Mouse (Mus musculus) ES-Bruce4 (cell line): Measurements from ENCODE around the gene Zfp831. TPM values are rescaled to one million over a fixed set of nuclear protein-coding genes. Genes with fewer than 3 reads are reported as not detected.

ENCODE experiments used
- H3K27ac ChIP-seq: 2 replicates; pipeline ENCODE4 v1.5.1; 2012; ENCODE audit warnings: low read length, inconsistent platforms; ENCODE audit not compliant: insufficient read depth
- H3K27me3 ChIP-seq: 2 replicates; pipeline ENCODE4 v1.6.1; 2012; ENCODE audit warnings: mild to moderate bottlenecking, low read length, inconsistent platforms; ENCODE audit not compliant: control insufficient read depth, poor library complexity, insufficient read depth, severe bottlenecking
- H3K36me3 ChIP-seq: 2 replicates; pipeline ENCODE4 v1.6.1; 2012; ENCODE audit warnings: inconsistent platforms, mild to moderate bottlenecking, low read length, moderate library complexity; ENCODE audit not compliant: control insufficient read depth, poor library complexity, insufficient read depth, severe bottlenecking
- H3K4me1 ChIP-seq: one replicate; pipeline ENCODE4 v1.8.1; 2011; ENCODE audit warnings: low read length; ENCODE audit not compliant: control insufficient read depth, insufficient read depth
- H3K4me3 ChIP-seq: 2 replicates; pipeline ENCODE4 v1.5.1; 2011; ENCODE audit warnings: low read depth, mild to moderate bottlenecking, low read length
- H3K9ac ChIP-seq: 2 replicates; pipeline ENCODE4 v1.6.1; 2012; ENCODE audit warnings: low read depth, mild to moderate bottlenecking, inconsistent platforms; ENCODE audit not compliant: poor library complexity, severe bottlenecking
- H3K9me3 ChIP-seq: replicated peaks from 2 replicates; pipeline ENCODE4 v1.6.1; 2012; ENCODE audit warnings: mild to moderate bottlenecking, low read length, inconsistent platforms; ENCODE audit not compliant: control insufficient read depth, poor library complexity, insufficient read depth, severe bottlenecking
- CTCF ChIP-seq: IDR thresholded peaks from one replicate; pipeline ENCODE4 v1.8.1; 2011; ENCODE audit warnings: low read depth, low read length
- EP300 ChIP-seq: IDR thresholded peaks from 2 replicates; pipeline ENCODE4 v1.6.1; 2011; ENCODE audit warnings: low read depth, low read length; ENCODE audit not compliant: insufficient read depth
- POLR2A ChIP-seq: IDR thresholded peaks from one replicate; pipeline ENCODE4 v1.8.1; 2011; ENCODE audit warnings: low read length; ENCODE audit not compliant: insufficient read depth
- polyA plus RNA-seq: library from polyadenylated mRNA; stranded (reverse); fragments of >200 nt; gene quantifications from 2 replicates; pipeline ENCODE4 v1.2.4, GENCODE M21; 2011; ENCODE audit warnings: low read depth; ENCODE audit not compliant: missing spikeins, insufficient read depth, insufficient read length

Gene Zfp831
- polyA plus RNA-seq, 1 experiment, result not detected

- TF ChIP-seq POLR2A (no peak), EP300 (no peak), CTCF (no peak)
- H3K4me3 ChIP-seq, result no peak overlapping the region
- H3K27ac ChIP-seq, result no peak overlapping the region
- H3K36me3 ChIP-seq, result no peaks in the 10 kb centered on the region
- H3K9ac ChIP-seq, result no peak overlapping the region
- no peaks in the 10 kb centered on the region for H3K9me3 ChIP-seq
- no peaks in the 10 kb centered on the region for H3K27me3 ChIP-seq
- H3K4me1 ChIP-seq, result no peaks in the 10 kb centered on the region
These were observed 58.0 kb downstream of the Zfp831 start for GRCm38 (mm10) chr2:174701351-174701750.

GRCm38 (mm10) chr2:174707101-174707500 is 63.8 kb downstream of the Zfp831 start:
- no peak overlapping the region for H3K27ac ChIP-seq
- no peak for TF ChIP-seq CTCF
- no peak for TF ChIP-seq POLR2A
- no peak for TF ChIP-seq EP300
- H3K4me1 ChIP-seq, result no peaks in the 10 kb centered on the region
- H3K36me3 ChIP-seq, result no peaks in the 10 kb centered on the region
- no peak overlapping the region for H3K4me3 ChIP-seq
- no peaks in the 10 kb centered on the region for H3K27me3 ChIP-seq
- H3K9ac ChIP-seq, result no peak overlapping the region
- H3K9me3 ChIP-seq, result no peaks in the 10 kb centered on the region

GRCm38 (mm10) chr2:174708587-174708986 is 65.3 kb downstream of the Zfp831 start:
- no peak overlapping the region for H3K4me3 ChIP-seq
- no peak overlapping the region for H3K27ac ChIP-seq
- no peak for TF ChIP-seq CTCF
- H3K9me3 ChIP-seq, result no peaks in the 10 kb centered on the region
- no peak overlapping the region for H3K9ac ChIP-seq
- H3K27me3 ChIP-seq, result no peaks in the 10 kb centered on the region
- no peaks in the 10 kb centered on the region for H3K4me1 ChIP-seq
- H3K36me3 ChIP-seq, result no peaks in the 10 kb centered on the region

GRCm38 (mm10) chr2:174710185-174710584 is 66.9 kb downstream of the Zfp831 start:
- Histone ChIP-seq H3K27ac (no peak overlapping the region), H3K4me1 (no peaks in the 10 kb centered on the region), H3K27me3 (no peaks in the 10 kb centered on the region), H3K36me3 (no peaks in the 10 kb centered on the region), H3K9me3 (no peaks in the 10 kb centered on the region), H3K4me3 (no peak overlapping the region), H3K9ac (no peak overlapping the region)
- TF ChIP-seq POLR2A (no peak), EP300 (no peak), CTCF (no peak)

- Histone ChIP-seq H3K27me3 (no peaks in the 10 kb centered on the region), H3K36me3 (no peaks in the 10 kb centered on the region), H3K4me3 (no peak overlapping the region), H3K27ac (no peak overlapping the region), H3K9ac (no peak overlapping the region), H3K4me1 (no peaks in the 10 kb centered on the region), H3K9me3 (no peaks in the 10 kb centered on the region)
- TF ChIP-seq POLR2A (no peak), CTCF (no peak), EP300 (no peak)
These were observed 68.7 kb downstream of the Zfp831 start for GRCm38 (mm10) chr2:174712043-174712442.

- Histone ChIP-seq H3K36me3 (no peaks in the 10 kb centered on the region), H3K9me3 (no peaks in the 10 kb centered on the region), H3K4me3 (no peak overlapping the region), H3K27ac (no peak overlapping the region), H3K9ac (no peak overlapping the region), H3K27me3 (no peaks in the 10 kb centered on the region), H3K4me1 (no peaks in the 10 kb centered on the region)
- TF ChIP-seq POLR2A (no peak), EP300 (no peak), CTCF (no peak)
These were observed 72.6 kb downstream of the Zfp831 start for GRCm38 (mm10) chr2:174715938-174716337.

- no peak overlapping the region for H3K9ac ChIP-seq
- no peak overlapping the region for H3K27ac ChIP-seq
- H3K9me3 ChIP-seq, result no peaks in the 10 kb centered on the region
- no peak overlapping the region for H3K4me3 ChIP-seq
- H3K4me1 ChIP-seq, result no peaks in the 10 kb centered on the region
- no peak for TF ChIP-seq EP300
- TF ChIP-seq CTCF, result no peak
- no peak for TF ChIP-seq POLR2A
- H3K36me3 ChIP-seq, result no peaks in the 10 kb centered on the region
- no peaks in the 10 kb centered on the region for H3K27me3 ChIP-seq
These were observed 74.5 kb downstream of the Zfp831 start for GRCm38 (mm10) chr2:174717857-174718256.
